Mouse (Mus musculus): Measurements from ENCODE around the gene Pon1. TPM values are rescaled to one million over a fixed set of nuclear protein-coding genes. Genes with fewer than 3 reads are reported as not detected.
A peak's percentile ranks its signal among the peaks of the same experiment; 100 is the strongest.
"Not testable (repeated sequence)": the region's sequence is repeated elsewhere in the genome, so short reads cannot be mapped to it uniquely, and the experiment has no call there.

The Pon1 gene
- total RNA-seq (2021) = 1 to 10 TPM; 2.2 to 4.2 TPM
- long read RNA-seq, experiment 1, partial matches to known transcripts = 0 of 2 reads
- long read RNA-seq, experiment 1, other reads (novel, unspliced or antisense) = 0 of 2 reads
- long read RNA-seq, experiment 2 = 0 reads

DNA sequence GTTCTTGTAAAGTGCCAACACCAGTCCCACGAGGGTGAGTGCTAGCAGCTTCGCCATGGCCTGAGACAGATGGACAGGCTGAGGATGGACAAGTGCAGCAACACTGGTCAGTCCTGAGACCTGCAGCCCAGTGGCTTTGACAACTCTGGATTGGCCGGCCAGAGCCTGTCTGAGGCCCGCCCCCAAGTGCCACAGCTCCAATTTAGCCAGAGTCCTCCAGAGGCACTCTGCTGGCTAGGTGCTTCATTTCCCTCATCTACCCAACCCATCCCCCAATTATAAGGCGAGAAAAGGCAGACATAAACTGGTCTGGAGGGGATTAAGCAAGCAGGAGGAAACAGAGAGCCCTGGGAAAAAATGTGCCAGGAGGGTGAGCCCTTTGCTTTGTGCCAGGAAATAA is at the start of gene Pon1:
Gene Pon1, minus strand, starts transcription at position 254 of the 400 bp plus-strand sequence.
- DNase-seq = peak in 1 of 2 experiments; percentile 22

DNA sequence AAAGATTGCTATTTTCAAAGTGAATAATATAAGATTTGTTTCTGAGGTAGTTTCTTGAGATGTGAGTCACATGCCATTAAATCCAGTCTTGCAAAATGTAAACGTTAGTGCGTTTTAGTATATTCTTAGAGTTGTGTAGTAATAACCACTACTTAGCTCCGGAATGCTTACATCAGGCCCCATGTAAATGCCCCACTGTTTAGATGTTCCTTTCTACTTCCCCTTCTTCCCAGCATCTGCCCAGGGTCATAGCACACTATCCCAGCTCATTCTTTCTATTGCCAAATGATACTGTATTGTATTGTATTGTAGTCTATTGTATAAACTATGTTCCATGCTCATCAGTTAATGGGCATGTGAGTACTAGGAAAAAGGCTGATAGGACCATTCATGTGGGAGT is 45.1 kb upstream of the Pon1 start:
- no peak for DNase-seq

DNA sequence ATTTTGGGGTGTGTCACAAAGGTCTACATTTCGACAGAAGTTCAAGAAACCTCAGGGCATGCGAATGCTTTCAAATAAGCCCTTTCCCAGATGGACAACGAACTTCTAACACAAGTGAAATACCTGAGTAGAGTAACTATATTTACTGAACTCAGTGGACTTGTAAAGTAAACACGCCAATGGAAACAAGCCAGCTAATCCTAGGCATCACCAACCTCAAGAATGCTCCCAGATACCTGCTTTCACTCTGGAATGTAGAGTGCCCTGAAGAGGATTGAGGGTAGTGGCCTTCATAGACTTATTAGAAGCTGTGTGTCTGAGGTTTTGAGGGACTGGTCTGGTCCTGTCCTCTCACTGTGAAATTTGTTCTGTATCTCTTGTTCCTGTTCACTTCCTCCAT is 43.8 kb upstream of the Pon1 start:
- no peak for DNase-seq

DNA sequence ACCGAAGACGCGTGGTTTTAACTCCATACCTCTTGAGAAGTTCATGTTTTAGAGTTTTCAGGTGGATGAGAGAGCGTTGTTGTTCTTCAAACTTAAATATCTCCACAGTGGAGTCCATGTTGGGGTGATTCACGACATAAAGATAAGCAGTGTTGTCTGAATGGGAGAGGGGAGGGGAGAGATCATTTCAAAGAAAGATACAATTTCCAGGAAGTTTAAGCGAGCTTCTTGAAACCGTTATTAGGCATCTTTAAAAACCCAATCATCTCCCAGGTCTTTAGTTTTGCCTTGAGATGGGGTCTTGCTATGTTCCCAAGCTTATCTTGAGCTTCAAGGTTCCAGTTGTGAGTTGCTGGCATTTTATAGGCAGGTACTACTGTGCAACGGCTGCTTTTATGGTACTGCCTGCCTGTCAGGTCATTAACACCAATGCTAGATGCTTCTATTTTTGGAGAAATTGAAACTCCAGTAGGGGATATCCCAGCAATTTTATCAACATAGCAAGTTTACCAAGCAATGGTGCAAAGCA is 43.2 kb upstream of the Pon1 start:
- DNase-seq = no peak

DNA sequence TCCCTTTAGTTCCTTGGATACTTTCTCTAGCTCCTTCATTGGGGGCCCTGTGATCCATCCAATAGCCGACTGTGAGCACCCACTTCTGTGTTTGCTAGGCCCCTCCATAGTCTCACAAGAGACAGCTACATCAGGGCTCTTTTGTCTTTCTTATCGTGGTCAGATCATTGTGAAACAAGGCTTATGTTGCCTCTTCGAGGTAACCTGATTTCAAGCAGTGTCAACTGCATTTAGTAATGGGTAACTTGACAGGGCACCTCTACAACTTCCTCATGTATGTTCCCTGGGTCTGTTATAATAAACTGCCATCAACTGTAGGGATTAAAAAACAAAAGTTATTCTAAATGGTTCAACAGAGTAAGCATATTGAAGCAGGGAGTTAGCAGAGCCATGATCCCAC is 40.8 kb upstream of the Pon1 start:
- DNase-seq = no peak

DNA sequence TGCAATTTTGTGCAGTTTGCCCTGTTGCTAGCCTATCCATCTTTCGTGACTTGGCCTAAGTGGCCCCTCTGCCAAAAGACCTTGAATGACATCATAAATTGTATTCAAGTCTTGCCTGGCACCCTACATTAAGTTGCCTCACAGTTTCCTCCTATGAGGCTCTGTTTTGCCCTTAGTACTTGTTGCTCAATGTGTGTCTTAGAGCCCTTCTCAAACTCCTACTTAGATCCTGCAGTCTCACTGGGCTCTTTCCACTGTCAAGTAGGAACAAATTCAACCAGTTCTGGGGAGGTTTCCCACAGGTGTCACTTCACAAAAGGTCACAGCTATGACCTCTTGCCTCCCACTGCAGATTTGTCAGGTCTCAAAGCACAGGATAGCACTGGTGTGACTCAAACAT is 40.1 kb upstream of the Pon1 start:
- DNase-seq = peak; percentile 34 to 53

DNA sequence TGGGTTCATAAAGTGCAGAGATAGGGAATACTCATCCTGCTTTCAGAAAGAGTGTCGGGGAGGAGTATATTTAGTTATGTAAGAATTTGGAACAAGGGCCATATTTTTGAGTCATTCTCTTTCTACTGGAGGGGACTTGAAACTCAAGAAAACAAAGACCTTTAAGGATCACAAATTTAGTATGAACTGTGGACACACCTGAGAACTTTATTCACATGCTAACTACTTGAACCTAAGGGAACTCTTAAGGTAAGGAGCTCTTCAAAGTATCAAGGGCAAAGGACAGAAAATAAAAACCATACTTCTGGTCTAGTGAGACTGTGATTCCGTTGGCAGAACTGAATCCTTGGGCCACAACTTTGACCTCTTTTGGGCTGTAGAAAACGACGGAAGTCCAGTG is 38.3 kb upstream of the Pon1 start:
- no peak for DNase-seq

DNA sequence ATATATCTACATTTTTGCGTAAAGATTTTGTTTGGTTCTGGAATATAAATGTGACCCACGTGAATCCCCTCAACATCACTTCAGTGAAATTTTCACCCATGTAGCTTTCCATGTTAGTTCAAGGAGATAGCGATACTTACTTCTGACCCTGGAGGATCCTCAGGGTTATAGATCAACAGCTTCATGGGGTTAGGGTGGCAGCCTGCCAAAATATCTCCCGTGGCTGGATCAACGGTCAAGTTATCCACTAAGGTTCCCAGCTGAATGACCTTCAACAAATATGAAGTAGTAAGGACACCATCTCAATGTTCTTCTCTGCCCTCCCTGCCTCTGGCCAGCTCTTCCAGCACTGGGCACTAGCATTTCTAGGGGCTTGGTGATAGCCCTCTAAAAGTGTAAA is 36.5 kb upstream of the Pon1 start:
- peak in 1 of 2 experiments; percentile 12 for DNase-seq

DNA sequence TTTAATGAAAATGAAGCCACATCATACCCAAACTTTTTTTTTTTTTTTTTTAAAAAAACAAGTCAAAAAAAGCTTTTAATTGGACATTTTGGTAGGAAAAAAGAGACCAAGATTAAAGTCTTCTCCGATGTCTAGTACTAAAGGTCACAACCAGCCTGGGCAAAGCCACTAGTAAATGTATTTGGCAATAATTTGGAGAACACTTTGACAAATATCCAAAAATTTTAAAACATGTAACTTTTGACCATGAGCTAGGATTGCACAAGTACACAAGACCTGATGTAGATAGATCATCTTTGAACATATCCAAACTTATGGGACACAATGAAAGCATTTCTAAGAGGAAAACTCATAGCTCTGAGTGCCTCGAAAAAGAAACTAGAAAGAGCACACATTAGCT is 29.8 kb upstream of the Pon1 start:
- not testable (repeated sequence) for DNase-seq

DNA sequence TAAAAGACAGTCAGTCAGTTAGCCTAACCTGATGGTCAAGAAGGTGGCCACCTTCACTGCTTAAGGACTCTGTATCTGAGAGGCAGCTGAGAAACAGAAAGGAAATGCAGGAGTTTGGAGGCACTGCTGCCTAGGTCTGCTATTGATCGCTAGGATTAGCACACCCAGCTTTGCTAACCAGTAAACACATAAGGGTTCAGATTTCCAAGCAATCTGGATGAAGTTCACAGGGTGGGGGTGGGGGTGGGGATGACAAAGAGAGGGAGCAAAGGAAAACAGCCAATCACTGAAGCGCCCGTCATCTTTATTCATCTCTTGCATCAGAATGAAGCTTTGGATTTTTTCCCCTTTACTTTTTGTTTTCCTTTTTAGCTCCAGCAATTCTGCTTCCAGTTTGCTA is 28.3 kb upstream of the Pon1 start:
- DNase-seq = no peak

DNA sequence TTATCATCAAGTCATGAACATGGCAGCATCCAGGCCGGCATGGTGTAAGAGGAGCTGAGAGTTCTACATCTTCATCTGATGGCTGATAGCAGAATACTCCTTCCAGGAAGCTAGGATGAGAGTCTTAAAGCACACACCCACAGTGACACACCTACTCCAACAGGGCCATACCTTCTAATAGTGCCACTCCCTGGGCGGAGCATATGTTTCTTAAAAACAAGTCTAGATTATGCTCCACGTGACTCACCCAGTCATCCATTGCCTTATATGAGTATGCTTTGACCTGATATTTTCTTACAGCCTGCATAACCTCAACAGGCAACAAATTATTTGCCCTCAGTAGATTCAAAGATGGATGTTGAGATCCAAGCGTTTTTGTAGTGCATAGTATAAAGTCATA is 24.4 kb upstream of the Pon1 start:
- DNase-seq = no peak

DNA sequence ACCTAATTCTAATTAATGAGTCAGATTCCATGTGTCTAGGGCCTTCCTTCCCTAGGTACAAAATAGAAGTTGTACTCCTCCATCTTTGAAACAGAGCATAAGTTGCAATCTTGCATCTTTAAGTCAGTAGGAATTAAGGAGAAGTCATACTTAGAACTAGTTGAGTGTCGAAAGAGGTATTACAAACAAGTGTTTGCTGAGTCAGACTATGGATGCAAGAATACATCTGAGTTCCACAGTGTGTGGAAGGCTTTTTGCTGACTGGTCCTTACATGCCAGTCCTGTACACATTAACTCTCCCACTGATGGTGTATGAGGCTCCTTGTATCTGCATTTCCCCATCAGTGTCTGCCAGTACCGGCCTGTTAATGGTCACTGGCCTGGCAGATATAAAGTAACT is 14.1 kb upstream of the Pon1 start:
- DNase-seq = no peak

DNA sequence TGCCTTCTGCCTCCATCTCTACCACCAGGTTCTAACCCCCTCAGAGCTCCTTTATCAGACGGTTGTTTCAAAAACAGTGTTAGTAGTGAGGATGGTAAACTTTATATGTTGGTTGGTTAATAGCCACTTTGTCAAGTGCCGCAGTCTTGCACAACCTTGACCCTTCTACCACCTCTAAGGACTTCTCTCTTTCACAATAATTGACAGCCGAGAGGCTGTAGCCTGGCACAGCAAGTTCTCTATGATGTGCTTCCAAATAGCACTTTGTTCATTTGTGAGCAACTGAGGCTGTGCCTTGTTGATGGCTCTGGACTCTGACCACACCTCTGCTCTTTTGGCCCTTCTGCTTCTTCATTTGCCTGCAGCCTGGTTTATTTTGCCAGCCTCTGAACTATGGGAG is 6.2 kb upstream of the Pon1 start:
- peak; percentile 24 to 36 for DNase-seq

DNA sequence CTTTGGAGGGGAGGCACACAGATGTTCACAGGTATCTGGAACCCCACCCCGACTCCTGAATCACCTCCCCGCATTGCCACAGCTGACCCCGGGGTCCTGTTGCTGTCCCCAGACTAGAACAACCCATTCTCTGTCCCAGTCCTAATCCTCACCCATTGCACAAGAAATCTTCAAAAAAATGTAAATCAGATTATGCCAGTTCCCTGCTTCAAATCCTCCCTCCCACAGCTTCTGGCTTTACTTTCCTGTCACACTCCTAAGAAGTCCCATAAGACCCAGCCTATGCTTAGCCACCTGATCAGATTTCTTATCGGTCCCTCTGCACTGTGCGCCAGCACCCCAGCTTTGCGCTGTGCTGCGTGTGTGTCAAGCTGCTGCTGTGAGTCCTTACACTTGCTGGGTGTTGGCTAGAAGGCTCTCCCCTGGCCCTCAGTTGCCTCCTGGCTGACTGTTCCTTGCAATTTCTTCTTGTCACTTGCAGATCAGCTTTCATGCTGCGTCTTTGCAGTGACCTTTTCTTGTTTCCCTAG is 5.7 kb upstream of the Pon1 start:
- no peak for DNase-seq

DNA sequence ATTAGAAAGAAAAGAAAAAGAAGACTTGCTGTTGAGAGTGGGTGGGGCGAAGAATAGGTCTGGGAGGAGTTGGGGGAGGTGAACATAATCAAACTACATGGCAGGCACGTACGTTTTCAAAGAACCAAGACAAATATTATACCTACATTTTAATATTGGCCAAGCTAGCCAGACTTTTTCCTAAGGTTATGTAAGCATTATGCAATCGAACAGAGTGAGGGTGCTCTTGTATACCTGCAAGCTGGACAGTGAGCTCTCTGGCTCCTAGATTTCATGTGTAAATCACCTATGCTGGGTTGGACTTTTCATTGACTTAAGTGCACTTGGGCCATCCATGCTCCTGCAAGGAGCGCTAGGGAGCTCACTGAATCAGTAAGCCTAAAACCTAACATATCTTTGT is 4.8 kb upstream of the Pon1 start:
- no peak for DNase-seq

DNA sequence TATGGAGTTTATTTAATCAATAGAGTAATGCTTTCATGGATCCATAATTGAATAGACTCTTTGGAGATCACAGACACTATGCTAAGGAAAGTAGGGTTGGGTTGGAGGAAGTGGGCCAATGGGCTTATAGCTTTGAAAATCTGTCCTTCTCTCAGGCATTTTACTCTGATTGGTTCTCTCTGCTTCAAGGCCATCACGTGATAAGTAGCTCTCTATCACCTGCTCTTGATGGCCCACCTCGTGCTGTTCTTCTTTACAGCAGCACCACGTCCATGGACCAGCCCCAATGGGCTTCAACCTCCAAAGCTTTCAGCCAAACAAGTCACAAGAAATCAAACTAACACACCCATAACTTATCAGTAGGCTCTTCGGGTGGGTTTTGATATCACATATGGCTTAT is 3.0 kb downstream of the Pon1 start:
- no peak for DNase-seq

DNA sequence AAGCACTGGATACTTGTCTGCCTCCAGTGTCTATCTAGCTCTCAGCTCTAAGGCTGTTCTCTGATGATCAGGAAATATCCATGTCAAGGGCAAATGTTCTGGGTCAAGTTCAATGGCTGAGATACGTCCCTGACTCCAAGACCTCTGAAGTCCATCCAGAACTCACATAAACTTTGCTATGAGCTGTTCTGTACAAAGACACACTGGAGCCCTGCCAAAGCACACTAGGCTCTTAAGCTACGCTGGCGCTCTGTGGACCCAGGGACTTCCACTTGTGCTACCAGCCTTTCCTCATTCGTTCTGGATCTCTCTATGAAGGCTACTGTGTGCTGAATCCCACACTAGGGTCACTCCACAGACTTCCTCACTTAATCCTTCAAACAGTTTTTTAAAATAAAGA is 4.2 kb downstream of the Pon1 start:
- peak; percentile 82 to 87 for DNase-seq

DNA sequence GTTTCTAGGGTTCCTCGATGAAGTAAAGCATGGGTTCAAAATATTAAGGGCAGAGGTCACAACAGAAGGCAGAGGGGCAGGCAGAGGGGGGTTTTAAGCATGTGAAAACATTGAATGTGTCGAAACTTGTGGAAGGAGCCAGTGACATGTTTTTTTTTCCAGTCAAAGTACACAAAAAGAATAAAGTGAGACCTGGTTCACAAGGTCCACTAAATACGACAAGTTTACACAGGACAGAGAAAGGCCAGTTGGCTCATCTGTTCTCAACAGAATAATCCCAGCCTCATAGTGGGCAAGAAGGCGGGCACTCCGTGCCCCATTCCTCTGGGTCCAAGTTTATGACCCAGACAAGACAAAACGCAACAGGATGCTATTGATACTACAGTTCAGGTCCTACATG is 4.8 kb downstream of the Pon1 start:
- no peak for DNase-seq

DNA sequence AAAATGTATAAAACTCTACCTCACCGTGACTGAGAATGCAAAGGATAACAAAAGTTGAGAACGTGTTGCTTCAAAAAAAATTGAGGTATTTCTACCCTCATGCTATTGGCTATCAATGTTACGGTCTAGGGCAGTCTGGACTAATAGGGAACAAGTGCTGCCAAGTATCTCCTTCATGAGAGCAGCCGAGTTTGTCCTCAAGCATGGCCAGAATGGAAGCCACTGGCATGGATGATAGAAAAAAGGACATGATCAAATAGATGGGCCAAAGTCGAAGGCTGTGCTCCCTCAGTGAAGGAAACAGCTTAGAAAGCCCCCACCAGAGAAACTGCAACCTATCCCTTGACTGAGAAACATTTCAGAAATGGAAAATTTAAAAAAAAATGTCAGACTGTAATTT is 5.7 kb downstream of the Pon1 start:
- DNase-seq = no peak

DNA sequence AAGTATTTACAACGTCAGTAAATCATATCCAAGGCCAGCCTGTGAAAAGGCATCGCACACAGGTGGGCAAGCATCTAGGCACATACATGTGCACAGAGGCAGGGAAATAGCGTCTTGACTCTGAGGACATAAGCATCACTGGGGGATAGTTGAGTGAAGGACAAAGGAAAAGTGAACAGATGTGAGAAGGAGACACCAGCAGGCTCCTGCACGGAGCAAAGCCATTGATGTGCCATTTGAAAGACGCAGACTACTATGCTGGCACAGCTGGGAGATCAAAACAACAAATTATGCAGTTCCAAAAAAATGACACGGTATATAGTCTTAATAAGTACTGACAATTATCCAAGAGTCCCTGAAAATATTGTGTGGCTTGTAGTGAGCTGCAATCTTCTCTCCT is 6.2 kb downstream of the Pon1 start:
- DNase-seq = no peak

DNA sequence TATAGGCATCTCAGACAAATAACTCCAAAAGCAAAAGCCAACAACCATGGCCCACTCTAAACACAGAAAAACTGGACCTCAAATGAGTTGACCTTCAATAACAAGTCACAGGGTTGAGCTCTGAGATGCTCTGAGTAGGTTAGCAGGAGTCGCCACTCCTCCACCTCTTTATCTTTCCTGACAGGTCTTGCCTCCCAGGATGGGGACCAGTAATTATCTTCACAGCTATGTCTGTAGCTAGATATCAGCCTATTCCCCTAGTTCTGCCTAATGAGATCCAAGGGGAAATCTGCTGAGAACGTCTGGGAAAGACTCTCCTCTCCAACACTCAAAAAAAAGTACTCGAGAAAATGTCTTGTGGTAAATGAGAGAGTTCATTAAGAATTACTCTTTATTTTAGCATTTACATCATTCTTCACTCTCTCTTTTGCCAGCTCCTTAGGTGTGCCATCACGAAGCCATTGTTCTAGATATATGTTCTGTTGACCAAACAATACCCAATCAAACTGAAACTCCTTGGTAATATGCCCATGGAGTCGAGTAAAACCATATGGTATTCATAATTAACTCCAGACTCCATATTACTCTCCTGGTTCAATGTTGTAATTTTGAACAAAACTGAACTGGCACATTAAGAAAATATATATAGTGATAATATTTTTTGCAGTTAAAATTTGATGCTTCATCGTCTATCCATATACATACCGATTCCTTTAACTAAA is 7.4 kb downstream of the Pon1 start:
- no peak for DNase-seq

DNA sequence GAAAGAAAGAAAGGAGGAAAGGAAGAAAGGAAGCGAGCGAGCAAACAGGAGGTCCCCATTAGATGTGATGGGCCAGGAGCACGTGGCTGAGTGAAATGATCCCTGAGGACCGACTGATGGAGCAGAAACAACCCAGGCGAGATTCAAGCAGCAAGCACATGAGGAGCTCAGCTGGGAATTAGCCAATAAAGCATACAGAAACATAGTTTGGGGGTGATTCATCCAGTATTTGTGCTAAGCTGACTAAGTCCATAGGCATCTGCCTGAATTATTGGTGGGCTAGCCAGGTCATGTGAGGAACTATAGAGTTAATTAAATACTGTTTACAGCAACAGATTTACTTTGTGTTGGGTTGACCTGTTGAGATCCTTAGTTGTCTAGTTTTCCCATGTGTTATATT is 13.1 kb downstream of the Pon1 start:
- DNase-seq = no peak

DNA sequence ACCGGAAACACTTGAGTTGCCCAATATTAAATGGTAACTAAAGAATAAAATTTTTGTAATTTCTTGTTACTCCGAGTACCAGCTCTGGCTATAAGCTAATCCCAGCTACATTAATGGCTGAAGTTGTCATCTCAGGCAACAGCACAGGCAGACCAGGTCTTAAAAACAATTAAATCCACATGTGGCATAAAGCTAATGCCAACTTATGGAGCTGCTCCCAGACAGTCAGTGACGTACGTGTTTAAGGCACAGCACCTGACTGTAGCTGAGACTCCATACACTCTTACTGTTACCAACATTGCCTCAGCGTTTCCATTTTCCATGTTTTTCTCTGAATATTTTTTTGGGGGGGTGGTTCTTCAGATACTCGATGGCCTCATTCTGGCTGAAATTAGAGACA is 14.6 kb downstream of the Pon1 start:
- no peak for DNase-seq
